Mouse (Mus musculus) retina, postnatal 7 days (tissue): ENCODE data around the gene Cd3eap.

Experiments
- DNase-seq: peaks from one replicate; pipeline ENCODE4 v3.0.0-alpha.2; 2012; ENCODE audit warnings: low read depth, low spot score

Cd3eap gene

DNA sequence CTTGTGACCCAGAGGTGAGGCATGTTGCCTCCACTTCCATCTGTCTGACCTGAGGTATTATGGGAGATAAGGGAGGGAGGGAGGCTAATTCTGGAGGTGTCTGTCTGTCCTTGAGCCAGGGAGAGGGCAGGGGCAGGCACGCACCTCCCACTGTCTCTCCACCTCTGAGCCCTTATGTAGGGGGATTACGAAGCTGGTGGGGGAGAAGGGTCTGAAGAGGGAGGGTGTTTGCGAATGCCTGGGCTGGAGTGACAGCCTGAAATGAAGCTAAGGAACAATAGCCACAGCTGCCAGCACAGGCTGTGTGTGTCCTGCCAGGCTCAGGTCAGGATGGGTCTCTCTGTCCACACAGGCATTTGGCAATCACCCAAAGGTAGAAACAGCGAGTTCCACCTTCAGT is 3.0 kb upstream of the Cd3eap start:
- no peak for DNase-seq

DNA sequence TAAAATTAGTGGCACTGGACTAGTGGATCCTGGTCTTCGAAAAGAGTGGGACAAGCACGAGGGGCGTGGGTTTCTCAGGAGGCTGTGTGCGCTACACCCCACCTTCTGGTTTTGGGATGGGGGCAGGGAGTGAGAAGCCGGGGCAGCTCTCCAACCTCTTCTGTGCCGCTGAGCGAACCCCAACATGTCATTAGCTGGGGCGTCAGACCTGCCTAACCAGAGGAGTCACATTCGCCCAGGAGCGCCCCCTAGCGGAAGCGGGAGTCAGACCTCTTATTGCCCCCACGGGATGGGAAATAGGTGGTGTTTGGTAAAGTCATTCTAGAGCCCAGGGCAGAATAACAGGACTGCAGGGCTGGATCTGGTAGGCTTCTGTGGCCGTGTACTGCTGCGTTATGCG is 2.4 kb upstream of the Cd3eap start:
- no peak for DNase-seq

- DNase-seq: peak; percentile 65
Measured at GRCm38 (mm10) chr7:19360944-19361343, 1.7 kb upstream of the Cd3eap start.

GRCm38 (mm10) chr7:19359892-19360641 is 784 bp upstream of the Cd3eap start:
- no peak for DNase-seq

DNA sequence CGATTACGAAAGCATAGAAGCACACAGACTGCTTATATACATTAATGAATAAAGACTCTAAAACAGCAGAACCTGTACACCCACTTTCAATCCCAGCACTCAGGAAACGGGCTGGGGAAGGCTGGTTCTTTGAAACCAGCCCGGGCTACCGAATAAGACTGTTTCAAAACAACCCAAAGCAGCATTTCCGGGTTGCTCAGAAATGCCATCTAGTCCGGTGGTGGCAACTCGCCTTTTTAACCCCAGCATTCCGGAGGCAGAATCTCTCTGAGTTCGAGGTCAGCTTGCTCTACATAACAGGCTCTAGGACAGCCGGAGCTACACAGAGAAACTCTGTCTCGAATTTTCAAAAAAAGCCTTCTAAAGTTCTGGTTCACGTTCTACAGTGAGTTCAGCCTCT is 649 bp downstream of the Cd3eap start:
- no peak for DNase-seq

- no peak for DNase-seq
Measured at GRCm38 (mm10) chr7:19357381-19358375, 1.6 kb downstream of the Cd3eap start.

GRCm38 (mm10) chr7:19356311-19356710 is 3.0 kb downstream of the Cd3eap start:
- DNase-seq: no peak

- no peak for DNase-seq
Measured at GRCm38 (mm10) chr7:19354991-19355390, 4.3 kb downstream of the Cd3eap start.

DNA sequence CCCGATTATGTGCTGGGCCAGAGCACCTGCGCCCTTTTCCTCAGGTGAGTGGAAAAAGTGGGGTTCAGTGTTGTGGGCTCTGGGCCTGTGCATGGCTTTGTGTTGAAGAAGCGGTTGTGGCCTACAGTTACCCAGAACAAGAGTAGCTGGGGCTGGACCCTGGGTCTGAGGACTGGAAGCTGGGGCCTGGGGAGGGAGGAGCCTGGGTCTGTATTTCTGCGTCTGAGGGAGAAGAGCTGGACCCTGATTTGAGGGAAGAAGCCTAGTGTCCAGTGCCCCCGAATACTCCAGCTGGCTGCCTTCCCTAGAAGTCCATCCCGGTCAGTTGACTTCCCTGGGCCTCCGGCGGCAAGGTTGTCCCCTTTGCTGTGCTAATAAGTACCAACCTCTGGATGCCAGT is 9.1 kb downstream of the Cd3eap start:
- no peak for DNase-seq

DNA sequence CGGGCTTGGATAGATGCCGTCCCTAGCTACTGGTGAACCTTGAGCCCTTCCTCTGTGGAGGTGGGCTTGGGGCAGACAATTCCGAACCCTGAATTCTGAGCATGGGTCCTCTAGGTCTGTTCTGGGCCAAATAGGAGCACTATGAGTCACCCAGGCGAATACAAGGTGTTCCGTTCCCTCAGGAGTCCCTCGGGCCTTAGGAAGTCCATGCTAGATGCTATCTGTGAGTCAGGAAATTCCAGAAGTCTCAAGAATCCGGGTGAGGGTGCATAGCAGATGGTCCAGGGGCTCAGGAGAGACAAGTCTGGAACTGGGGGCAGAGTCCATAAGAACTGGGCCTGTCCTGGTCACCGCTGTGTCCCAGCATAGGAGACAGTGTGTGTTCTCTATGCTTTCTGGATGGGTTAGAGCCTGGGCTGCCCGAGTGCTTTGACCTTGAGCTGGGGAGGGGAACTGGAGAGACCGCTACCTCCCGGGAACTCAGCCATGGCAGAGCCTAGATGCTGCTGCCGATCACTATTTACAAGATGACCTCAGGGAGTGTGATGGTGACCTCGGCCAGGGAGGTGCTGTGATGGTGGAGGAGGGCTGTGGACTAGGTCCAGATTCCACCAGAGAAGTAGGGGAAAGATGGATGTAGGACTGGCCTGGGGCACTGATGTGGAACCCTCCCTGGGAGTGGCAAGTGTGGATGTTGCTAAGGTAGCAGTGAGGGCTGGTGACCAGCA is 9.9 kb downstream of the Cd3eap start:
- no peak for DNase-seq

DNA sequence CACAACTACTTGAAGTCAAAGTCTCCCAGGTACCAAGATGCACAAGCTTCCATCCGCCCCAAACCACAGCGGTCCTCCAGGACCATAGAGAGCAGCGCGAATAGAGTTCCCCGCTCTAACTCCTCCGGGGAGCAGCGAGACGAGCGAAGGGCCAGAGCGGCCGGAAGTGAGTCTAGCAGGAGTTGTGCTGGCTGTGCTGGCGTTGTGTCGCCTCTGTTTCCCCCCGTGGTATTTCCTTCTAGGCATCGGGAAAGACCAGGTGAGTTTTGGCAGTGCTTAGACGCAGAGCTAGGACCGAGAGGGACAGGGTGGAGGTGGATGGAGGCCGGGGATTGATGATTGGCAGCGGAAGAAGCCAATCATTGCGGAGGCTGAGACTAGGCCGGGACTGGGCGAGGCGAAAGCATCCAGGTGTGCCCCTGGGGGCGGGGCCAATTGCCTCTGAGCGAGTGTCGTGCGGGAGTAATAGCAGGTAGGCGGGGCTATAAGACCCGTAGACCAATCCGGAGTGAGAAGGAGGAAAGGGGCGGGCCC is 14.3 kb downstream of the Cd3eap start:
- DNase-seq: peak; percentile 95

DNA sequence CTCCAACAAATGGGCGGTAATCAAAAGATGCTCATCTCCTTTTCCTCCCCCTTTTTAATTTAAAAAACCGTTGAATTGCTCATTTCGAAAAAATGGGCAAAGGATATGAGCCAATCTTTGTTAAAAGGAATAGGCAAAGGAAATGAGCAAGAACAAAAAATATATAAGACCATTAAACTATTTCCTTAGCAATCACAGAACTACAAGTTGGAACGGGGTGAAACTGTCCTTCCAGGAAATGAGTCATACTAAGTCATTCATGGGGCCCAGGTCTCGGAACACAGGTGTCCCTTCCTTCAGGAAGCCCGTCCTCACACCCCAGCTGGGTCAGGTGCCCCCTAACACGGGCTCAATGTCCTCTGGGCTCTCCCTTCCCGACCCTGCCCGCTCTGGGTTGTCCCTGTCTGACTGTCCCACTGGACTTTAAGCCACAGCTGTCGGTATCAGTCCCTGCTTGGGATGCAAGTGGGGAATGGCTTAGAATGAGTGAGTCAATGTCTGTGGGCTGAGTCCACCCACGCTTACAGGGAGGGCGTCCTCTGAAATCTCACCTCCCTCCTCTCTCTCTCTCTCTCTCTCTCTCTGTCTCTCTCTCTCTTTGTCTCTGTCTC is 14.9 kb downstream of the Cd3eap start, which contains the start of gene Ercc1:
Gene Ercc1, plus strand, starts transcription at position 542 of the 611 bp plus-strand sequence.
- no peak for DNase-seq

GRCm38 (mm10) chr7:19343210-19343808 is 16.0 kb downstream of the Cd3eap start:
- DNase-seq: no peak

DNA sequence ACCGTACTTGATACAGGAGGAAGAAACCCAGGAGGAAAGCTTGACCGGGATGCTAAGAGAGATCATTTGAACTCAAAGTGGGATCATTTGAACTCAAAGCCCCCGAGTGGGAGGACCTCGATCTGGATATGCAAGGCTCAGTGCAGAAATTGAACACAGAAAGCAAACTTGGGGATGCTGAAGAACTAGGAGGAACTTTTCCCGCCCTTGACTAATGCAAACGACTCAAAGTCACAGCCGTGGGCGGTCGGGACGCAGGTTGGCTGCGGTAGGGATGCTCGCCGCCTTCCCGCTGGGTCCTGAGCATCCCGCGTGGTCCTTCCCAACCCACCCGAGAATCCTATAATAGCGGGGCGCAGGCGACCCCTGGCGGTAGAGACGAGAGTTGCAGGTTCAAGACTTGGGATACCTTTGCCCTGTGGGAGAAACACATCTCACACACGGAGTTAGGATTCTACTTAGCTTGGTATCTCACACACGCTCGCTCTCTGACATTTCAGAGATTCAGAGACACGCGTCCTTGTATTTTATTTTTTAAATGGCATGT is 16.7 kb downstream of the Cd3eap start:
- peak; percentile 87 for DNase-seq

- no peak for DNase-seq
Measured at GRCm38 (mm10) chr7:19341761-19342409, 17.4 kb downstream of the Cd3eap start.

DNA sequence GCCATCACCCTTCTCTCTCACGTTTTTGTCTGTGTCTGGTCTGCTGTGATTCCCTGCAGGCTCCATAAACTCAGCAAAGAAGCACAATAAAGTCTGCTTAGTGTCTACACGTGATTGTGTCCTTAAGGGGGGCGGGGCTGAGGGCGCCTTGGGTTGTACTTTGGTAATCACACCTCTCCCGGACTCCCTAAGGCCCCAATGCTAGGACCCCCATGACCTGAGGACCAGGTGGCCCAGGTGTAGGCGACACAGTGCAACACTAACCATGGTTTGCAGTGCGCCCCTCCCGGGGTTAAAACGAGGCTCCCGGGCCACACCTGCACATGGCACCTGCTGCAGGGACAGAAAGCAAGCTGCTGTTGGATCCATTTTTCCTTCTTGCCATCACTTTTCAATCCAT is 18.0 kb downstream of the Cd3eap start:
- no peak for DNase-seq

GRCm38 (mm10) chr7:19338596-19338995 is 20.7 kb downstream of the Cd3eap start:
- no peak for DNase-seq

DNA sequence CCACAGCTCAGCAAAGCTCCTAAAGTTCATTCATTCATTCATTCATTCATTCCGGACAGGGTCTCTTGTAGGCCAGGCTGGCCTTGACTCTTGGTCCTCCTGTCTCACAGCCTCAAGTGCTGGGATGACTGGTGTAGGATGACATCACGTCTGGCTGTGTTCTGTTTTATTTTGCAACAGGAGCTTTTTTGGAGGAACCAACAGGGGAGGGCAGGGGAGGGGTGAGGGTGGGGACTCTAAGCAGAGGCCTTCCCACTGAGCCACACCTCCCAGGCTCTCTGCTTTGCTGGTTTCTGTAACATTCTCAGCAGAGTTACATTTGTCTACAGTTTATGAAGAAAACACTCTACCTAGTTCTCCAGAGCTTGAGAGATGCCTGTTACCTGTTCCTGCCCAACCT is 21.2 kb downstream of the Cd3eap start:
- DNase-seq: no peak

DNA sequence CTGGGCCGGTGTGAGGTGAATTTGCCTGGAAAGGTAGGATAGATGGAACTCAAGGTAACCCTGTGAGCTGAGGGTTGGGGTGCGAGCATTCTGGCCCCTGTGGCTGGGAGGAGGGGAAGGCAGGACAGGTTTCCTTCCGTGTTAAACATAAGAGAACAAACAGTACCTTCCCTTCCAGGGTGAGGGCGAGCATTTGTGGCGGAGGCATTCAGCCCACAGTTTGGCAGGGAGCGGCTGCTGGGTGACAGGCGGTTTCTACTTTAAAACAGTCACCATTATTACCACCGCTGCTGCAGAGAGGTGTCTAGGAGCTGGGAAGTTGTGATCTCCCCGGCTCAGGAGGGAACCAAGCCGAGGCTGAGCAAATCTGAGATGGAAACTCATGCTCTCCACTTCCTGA is 22.2 kb downstream of the Cd3eap start:
- no peak for DNase-seq

DNA sequence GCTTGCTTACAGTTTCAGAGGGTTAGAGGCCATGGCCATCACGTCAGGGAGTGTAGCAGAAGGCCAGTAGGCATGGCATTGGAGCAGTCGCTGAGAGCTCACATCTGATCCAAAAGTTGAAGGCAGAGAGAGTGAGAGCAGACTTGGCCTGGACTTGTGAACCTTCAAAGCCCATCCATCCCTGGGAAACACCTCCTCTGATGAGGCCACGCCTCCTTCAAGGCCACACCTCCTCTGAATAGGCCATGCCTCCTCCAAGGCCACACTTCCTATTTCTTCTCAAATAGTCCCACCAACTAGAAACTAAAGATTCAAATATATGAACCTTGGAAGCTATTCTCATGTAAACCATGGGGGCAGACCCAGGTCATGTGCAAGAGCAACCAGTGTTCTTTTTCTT is 23.7 kb downstream of the Cd3eap start:
- no peak for DNase-seq
